Mouse (Mus musculus) testis, adult 2 months (tissue): ENCODE measurements at regions not wholly inside any gene's neighbourhood (a gene's known extent, or its start where the extent isn't known, plus 50 kb on each side); places are given as distances from the start of the nearest gene placed in this dataset.

ENCODE experiments used
- CTCF ChIP-seq: fragments of 200-500 bp; IDR thresholded peaks from 2 replicates; pipeline ENCODE4 v1.5.1; 2012; ENCODE audit warnings: low read depth, mild to moderate bottlenecking, inconsistent platforms, low read length, moderate library complexity; ENCODE audit not compliant: control insufficient read depth, insufficient read depth, insufficient replicate concordance
- POLR2A ChIP-seq: fragments of 200-500 bp; IDR thresholded peaks from 2 replicates; pipeline ENCODE4 v1.6.1; 2012; ENCODE audit warnings: low read depth, mild to moderate bottlenecking, inconsistent platforms, low read length, moderate library complexity; ENCODE audit not compliant: control insufficient read depth

GRCm38 (mm10) chr15:53001964-53002363, 882.7 kb upstream of the Gm7489 start:
- TF ChIP-seq CTCF, result no peak
- no peak for TF ChIP-seq POLR2A
